Mouse (Mus musculus) MEL (cell line): ENCODE data around the gene Tmem150c. TPM values are rescaled to one million over a fixed set of nuclear protein-coding genes. Genes with fewer than 3 reads are reported as not detected.

Experiments
- DNase-seq: peaks from one replicate; pipeline ENCODE4 v3.0.0; 2011; ENCODE audit warnings: low read depth, low spot score
- H3K27ac ChIP-seq: 2 replicates; pipeline ENCODE4 v1.5.1; 2012; ENCODE audit warnings: low read depth, mild to moderate bottlenecking, control low read depth, low read length, moderate library complexity; ENCODE audit not compliant: control insufficient read depth
- H3K27me3 ChIP-seq, 2 experiments: fragments of 150-350 bp in 1 of 2; sonication (generic) in 1 of 2; 2 replicates each; pipeline ENCODE4 v1.6.1; 2012; ENCODE audit warnings: low read length in 2 of 2, mild to moderate bottlenecking in 2 of 2, improper control_type of control experiment in 1 of 2, moderate library complexity in 1 of 2; ENCODE audit not compliant: insufficient read depth in 2 of 2, control insufficient read depth in 1 of 2
- H3K36me3 ChIP-seq, 2 experiments: 2 replicates each; pipeline ENCODE4 v1.6.1; 2012 to 2014; ENCODE audit warnings: low read length in 2 of 2, improper control_type of control experiment in 1 of 2, inconsistent platforms in 1 of 2, mild to moderate bottlenecking in 1 of 2; ENCODE audit not compliant: insufficient read depth in 2 of 2, control insufficient read depth in 1 of 2
- H3K4me1 ChIP-seq, 2 experiments: fragments of 150-350 bp in 1 of 2; sonication (generic) in 1 of 2; 2 replicates each; pipeline ENCODE4 v1.6.1; 2012; ENCODE audit warnings: low read length in 2 of 2, improper control_type of control experiment in 1 of 2, mild to moderate bottlenecking in 1 of 2; ENCODE audit not compliant: insufficient read depth in 2 of 2, control insufficient read depth in 1 of 2
- H3K4me3 ChIP-seq, 2 experiments: fragments of 150-350 bp in 1 of 2; sonication (generic) in 1 of 2; 2 replicates each; pipeline ENCODE4 v1.5.1; 2012; ENCODE audit warnings: low read depth in 2 of 2, low read length in 2 of 2, mild to moderate bottlenecking in 2 of 2, moderate library complexity in 2 of 2, control low read depth in 1 of 2, improper control_type of control experiment in 1 of 2; ENCODE audit not compliant: control insufficient read depth in 1 of 2, insufficient read depth in 1 of 2
- H3K79me2 ChIP-seq: 2 replicates; pipeline ENCODE4 v1.6.1; 2012; ENCODE audit warnings: mild to moderate bottlenecking, low read length, moderate library complexity; ENCODE audit not compliant: control insufficient read depth, poor library complexity, insufficient read depth
- H3K9ac ChIP-seq: 2 replicates; pipeline ENCODE4 v1.6.1; 2012; ENCODE audit warnings: low read depth, mild to moderate bottlenecking, control low read depth, low read length, moderate library complexity; ENCODE audit not compliant: control insufficient read depth, poor library complexity, severe bottlenecking
- H3K9me3 ChIP-seq: fragments of 150-350 bp; sonication (generic); replicated peaks from 2 replicates; pipeline ENCODE4 v1.6.1; 2012; ENCODE audit warnings: mild to moderate bottlenecking, low read length, improper control_type of control experiment, moderate library complexity; ENCODE audit not compliant: insufficient read depth
- CTCF ChIP-seq, 3 experiments: IDR thresholded peaks in 2 of 3; conservative IDR thresholded peaks in 1 of 3; 2 replicates each; pipeline ENCODE4 v1.5.1; 2011 to 2012; ENCODE audit warnings: low read length in 3 of 3, low read depth in 2 of 3, mild to moderate bottlenecking in 2 of 3, improper control_type of control experiment in 1 of 3, inconsistent platforms in 1 of 3, mixed read lengths in 1 of 3, moderate library complexity in 1 of 3; ENCODE audit not compliant: control insufficient read depth in 1 of 3, insufficient read depth in 1 of 3, poor library complexity in 1 of 3, severe bottlenecking in 1 of 3
- ELF1 ChIP-seq: IDR thresholded peaks from 2 replicates; pipeline ENCODE4 v1.6.1; 2014; ENCODE audit warnings: low read depth, mild to moderate bottlenecking, inconsistent platforms, low read length, improper control_type of control experiment, moderate library complexity
- GABPA ChIP-seq: IDR thresholded peaks from 2 replicates; pipeline ENCODE4 v1.6.1; 2012; ENCODE audit warnings: low read depth, mild to moderate bottlenecking, inconsistent platforms, low read length, improper control_type of control experiment, moderate library complexity
- JUND ChIP-seq: IDR thresholded peaks from 2 replicates; pipeline ENCODE4 v1.6.1; 2011; ENCODE audit warnings: low read depth, mild to moderate bottlenecking, improper control_type of control experiment, low read length
- MAFK ChIP-seq: IDR thresholded peaks from 2 replicates; pipeline ENCODE4 v1.6.1; 2011; ENCODE audit warnings: low read depth, mild to moderate bottlenecking, low read length, improper control_type of control experiment, borderline replicate concordance
- MAX ChIP-seq: IDR thresholded peaks from 2 replicates; pipeline ENCODE4 v1.6.1; 2011; ENCODE audit warnings: low read length, improper control_type of control experiment
- MEF2A ChIP-seq: IDR thresholded peaks from 2 replicates; pipeline ENCODE4 v1.6.1; 2014; ENCODE audit warnings: low read depth, mild to moderate bottlenecking, inconsistent platforms, low read length, improper control_type of control experiment; ENCODE audit not compliant: poor library complexity, insufficient replicate concordance, severe bottlenecking; ENCODE audit errors: extremely low read depth
- MYC ChIP-seq: IDR thresholded peaks from 2 replicates; pipeline ENCODE4 v1.6.1; 2011; ENCODE audit warnings: low read depth, mild to moderate bottlenecking, low read length, improper control_type of control experiment, moderate library complexity
- NRF1 ChIP-seq: IDR thresholded peaks from 2 replicates; pipeline ENCODE4 v1.6.1; 2014; ENCODE audit warnings: low read depth, mild to moderate bottlenecking, inconsistent platforms, low read length, improper control_type of control experiment, moderate library complexity; ENCODE audit not compliant: poor library complexity, insufficient read depth, severe bottlenecking
- POLR2AphosphoS5 ChIP-seq: IDR thresholded peaks from 2 replicates; pipeline ENCODE4 v1.6.1; 2012; ENCODE audit warnings: low read depth, borderline replicate concordance, mild to moderate bottlenecking, inconsistent platforms, low read length, moderate library complexity, mixed read lengths
- RAD21 ChIP-seq: IDR thresholded peaks from 2 replicates; pipeline ENCODE4 v1.6.1; 2011; ENCODE audit warnings: mild to moderate bottlenecking, low read depth, low read length, improper control_type of control experiment
- RCOR1 ChIP-seq: IDR thresholded peaks from 2 replicates; pipeline ENCODE4 v1.6.1; 2012; ENCODE audit warnings: low read depth, mild to moderate bottlenecking, inconsistent platforms, low read length, improper control_type of control experiment
- SMC3 ChIP-seq: IDR thresholded peaks from 2 replicates; pipeline ENCODE4 v1.6.1; 2011; ENCODE audit warnings: low read depth, low read length, improper control_type of control experiment
- TAL1 ChIP-seq: IDR thresholded peaks from 2 replicates; pipeline ENCODE4 v1.6.1; 2012; ENCODE audit warnings: mild to moderate bottlenecking, inconsistent platforms, low read length, moderate library complexity, mixed read lengths
- TCF12 ChIP-seq: IDR thresholded peaks from 2 replicates; pipeline ENCODE4 v1.6.1; 2014; ENCODE audit warnings: low read depth, mild to moderate bottlenecking, inconsistent platforms, low read length, improper control_type of control experiment, moderate library complexity
- ZC3H11A ChIP-seq: IDR thresholded peaks from 2 replicates; pipeline ENCODE4 v1.6.1; 2012; ENCODE audit warnings: low read depth, mild to moderate bottlenecking, inconsistent platforms, low read length, improper control_type of control experiment
- polyA plus RNA-seq, 2 experiments: library from polyadenylated mRNA; stranded (reverse) in 1 of 2; unstranded in 1 of 2; fragments of >175 nt in 1 of 2; fragments of >200 nt in 1 of 2; gene quantifications; 2 replicates each; pipeline versions ENCODE4 v1.2.1 to v1.2.4; 2012; ENCODE audit warnings: low replicate concordance in 2 of 2, low read depth in 1 of 2; ENCODE audit not compliant: insufficient read length in 2 of 2, insufficient read depth in 1 of 2, missing spikeins in 1 of 2
- total RNA-seq: library from RNA; depleted of rRNA; stranded (reverse); fragments of 300-350 nt; gene quantifications from 2 replicates; pipeline ENCODE4 v1.2.3, GENCODE M21; 2012

Tmem150c gene
- total and polyA plus RNA-seq, 3 experiments, result 0.04 to 0.06 TPM; not detected in 1

GRCm38 (mm10) chr5:100074571-100074970 is 85.0 kb downstream of the Tmem150c start:
- TF ChIP-seq CTCF (IDR thresholded peaks at IDR 0.05 in 2 of 3, conservative IDR thresholded peaks at IDR 0.05 in 1 of 3; ENCODE audit: control insufficient read depth in 1 of 3, insufficient read depth in 1 of 3, low read depth in 2 of 3, low read length in 3 of 3, poor library complexity in 1 of 3, severe bottlenecking in 1 of 3) (peak in 2 of 3 experiments; percentile 21 to 51; a peak in 5 of 6 replicates), SMC3 (peak; percentile 43), ZC3H11A (peak; percentile 51; the same call in 1 of the 2 replicates), RAD21 (peak; percentile 46), POLR2AphosphoS5 (no peak), TCF12 (no peak)
- no peak overlapping the region for H3K4me3 ChIP-seq
- no peaks in the 10 kb centered on the region for H3K79me2 ChIP-seq
- no peaks in the 10 kb centered on the region for H3K9me3 ChIP-seq
- peaks cover 3 to 5% of the 10 kb centered on the region in 2 experiments; a peak in 2 of 4 replicates for H3K4me1 ChIP-seq
- H3K27ac ChIP-seq, result no peak overlapping the region
- H3K9ac ChIP-seq, result no peak overlapping the region
- DNase-seq, result peak; percentile 27
- peaks cover 0 to 5% of the 10 kb centered on the region in 2 experiments; a peak in 2 of 4 replicates for H3K36me3 ChIP-seq
- no peaks in the 10 kb centered on the region for H3K27me3 ChIP-seq

GRCm38 (mm10) chr5:100072557-100072956 is 87.1 kb downstream of the Tmem150c start:
- no peak for DNase-seq
- no peaks in the 10 kb centered on the region for H3K9me3 ChIP-seq
- no peaks in the 10 kb centered on the region for H3K27me3 ChIP-seq
- peaks cover 3 to 5% of the 10 kb centered on the region in 2 experiments; a peak in 2 of 4 replicates for H3K4me1 ChIP-seq
- no peak overlapping the region for H3K9ac ChIP-seq
- H3K36me3 ChIP-seq, result peaks cover 0 to 5% of the 10 kb centered on the region in 2 experiments; a peak in 2 of 4 replicates
- H3K27ac ChIP-seq, result no peak overlapping the region
- no peaks in the 10 kb centered on the region for H3K79me2 ChIP-seq
- no peak overlapping the region for H3K4me3 ChIP-seq
- TF ChIP-seq MAFK (no peak), MAX (no peak), MEF2A (no peak), ELF1 (no peak), POLR2AphosphoS5 (no peak), NRF1 (no peak), MYC (no peak), JUND (no peak), TAL1 (no peak), GABPA (no peak), RCOR1 (no peak)
